Mouse (Mus musculus): ENCODE results near the gene Abhd12. TPM values are rescaled to one million over a fixed set of nuclear protein-coding genes. Genes with fewer than 3 reads are reported as not detected.

The Abhd12 gene
- polyA plus RNA-seq, 1 experiment from 2014 or later, result 37.5 TPM

- Histone ChIP-seq H3K27me3 (replicated peaks; ENCODE audit: control insufficient read depth, insufficient read depth, low read length) (no peaks in the 10 kb centered on the region), H3K9ac (ENCODE audit: low read depth, low read length) (no peak overlapping the region), H3K4me3 (ENCODE audit: low read depth, low read length) (no peak overlapping the region), H3K4me2 (no peak overlapping the region), H3K27ac (ENCODE audit: low read depth, low read length) (no peak overlapping the region), H3K4me1 (replicated peaks; ENCODE audit: control insufficient read depth, insufficient read depth, low read length) (peaks cover 6% of the 10 kb centered on the region), H3K36me3 (ENCODE audit: control insufficient read depth, insufficient read depth, low read length) (no peaks in the 10 kb centered on the region), H3K9me3 (ENCODE audit: control insufficient read depth, low read length) (no peaks in the 10 kb centered on the region)
- WGBS, result 84% methylated on average over 6 of the region's 6 CpGs
- ATAC-seq (replicated peaks; ENCODE audit: low FRiP score) (no peak), DNase-seq (ENCODE audit: low spot score) (no peak)
These were observed 4.2 kb downstream of the Abhd12 start for GRCm38 (mm10) chr2:150900341-150900740.

GRCm38 (mm10) chr2:150895691-150896252 lies 8.8 kb downstream of the Abhd12 start:
- 79% methylated on average over 7 of the region's 7 CpGs for WGBS
- no peak for ATAC-seq (replicated peaks; ENCODE audit: low FRiP score)
- H3K27ac ChIP-seq (ENCODE audit: low read depth, low read length), result no peak overlapping the region
- no peaks in the 10 kb centered on the region for H3K9me3 ChIP-seq (ENCODE audit: control insufficient read depth, low read length)
- H3K36me3 ChIP-seq (ENCODE audit: control insufficient read depth, insufficient read depth, low read length), result no peaks in the 10 kb centered on the region
- no peak overlapping the region for H3K9ac ChIP-seq (ENCODE audit: low read depth, low read length)
- H3K4me3 ChIP-seq (ENCODE audit: low read depth, low read length), result no peak overlapping the region
- H3K4me1 ChIP-seq (replicated peaks; ENCODE audit: control insufficient read depth, insufficient read depth, low read length), result no peaks in the 10 kb centered on the region
- DNase-seq (ENCODE audit: low spot score), result no peak
- no peaks in the 10 kb centered on the region for H3K27me3 ChIP-seq (replicated peaks; ENCODE audit: control insufficient read depth, insufficient read depth, low read length)
- H3K4me2 ChIP-seq, result no peak overlapping the region

- Histone ChIP-seq H3K9ac (ENCODE audit: low read depth, low read length) (no peak overlapping the region), H3K9me3 (ENCODE audit: control insufficient read depth, low read length) (no peaks in the 10 kb centered on the region), H3K27me3 (replicated peaks; ENCODE audit: control insufficient read depth, insufficient read depth, low read length) (no peaks in the 10 kb centered on the region), H3K4me2 (no peak overlapping the region), H3K4me3 (ENCODE audit: low read depth, low read length) (no peak overlapping the region), H3K36me3 (ENCODE audit: control insufficient read depth, insufficient read depth, low read length) (no peaks in the 10 kb centered on the region), H3K27ac (ENCODE audit: low read depth, low read length) (no peak overlapping the region), H3K4me1 (replicated peaks; ENCODE audit: control insufficient read depth, insufficient read depth, low read length) (no peaks in the 10 kb centered on the region)
- ATAC-seq (replicated peaks; ENCODE audit: low FRiP score) (no peak), DNase-seq (ENCODE audit: low spot score) (no peak)
- WGBS, result 76% methylated on average over 2 of the region's 2 CpGs
These were observed 9.8 kb downstream of the Abhd12 start for GRCm38 (mm10) chr2:150894617-150895267.

- Histone ChIP-seq H3K27me3 (replicated peaks; ENCODE audit: control insufficient read depth, insufficient read depth, low read length) (no peaks in the 10 kb centered on the region), H3K27ac (ENCODE audit: low read depth, low read length) (no peak overlapping the region), H3K4me2 (no peak overlapping the region), H3K4me1 (replicated peaks; ENCODE audit: control insufficient read depth, insufficient read depth, low read length) (peaks cover 3% of the 10 kb centered on the region; the same call in 1 of the 2 replicates), H3K9me3 (ENCODE audit: control insufficient read depth, low read length) (no peaks in the 10 kb centered on the region), H3K9ac (ENCODE audit: low read depth, low read length) (no peak overlapping the region), H3K36me3 (ENCODE audit: control insufficient read depth, insufficient read depth, low read length) (no peaks in the 10 kb centered on the region), H3K4me3 (ENCODE audit: low read depth, low read length) (no peak overlapping the region)
- ATAC-seq (replicated peaks; ENCODE audit: low FRiP score) (peak; percentile 48; the same call in 1 of the 2 replicates), DNase-seq (ENCODE audit: low spot score) (no peak)
- WGBS, result 57% methylated on average over 2 of the region's 2 CpGs
These were observed 17.2 kb downstream of the Abhd12 start for GRCm38 (mm10) chr2:150887370-150887769.

GRCm38 (mm10) chr2:150886315-150886714 lies 18.2 kb downstream of the Abhd12 start:
- Histone ChIP-seq H3K4me3 (ENCODE audit: low read depth, low read length) (no peak overlapping the region), H3K27me3 (replicated peaks; ENCODE audit: control insufficient read depth, insufficient read depth, low read length) (no peaks in the 10 kb centered on the region), H3K27ac (ENCODE audit: low read depth, low read length) (no peak overlapping the region), H3K4me1 (replicated peaks; ENCODE audit: control insufficient read depth, insufficient read depth, low read length) (peaks cover 3% of the 10 kb centered on the region; the same call in 1 of the 2 replicates), H3K36me3 (ENCODE audit: control insufficient read depth, insufficient read depth, low read length) (no peaks in the 10 kb centered on the region), H3K9ac (ENCODE audit: low read depth, low read length) (no peak overlapping the region), H3K4me2 (no peak overlapping the region), H3K9me3 (ENCODE audit: control insufficient read depth, low read length) (no peaks in the 10 kb centered on the region)
- no peak for DNase-seq (ENCODE audit: low spot score)
- no peak for ATAC-seq (replicated peaks; ENCODE audit: low FRiP score)

- DNase-seq (ENCODE audit: low spot score) (no peak), ATAC-seq (replicated peaks; ENCODE audit: low FRiP score) (no peak)
- WGBS, result 73% methylated on average over 1 of the region's 1 CpGs
- peaks cover 3% of the 10 kb centered on the region; the same call in 1 of the 2 replicates for H3K4me1 ChIP-seq (replicated peaks; ENCODE audit: control insufficient read depth, insufficient read depth, low read length)
- no peaks in the 10 kb centered on the region for H3K27me3 ChIP-seq (replicated peaks; ENCODE audit: control insufficient read depth, insufficient read depth, low read length)
- no peak overlapping the region for H3K4me3 ChIP-seq (ENCODE audit: low read depth, low read length)
- H3K9me3 ChIP-seq (ENCODE audit: control insufficient read depth, low read length), result no peaks in the 10 kb centered on the region
- H3K9ac ChIP-seq (ENCODE audit: low read depth, low read length), result no peak overlapping the region
- H3K36me3 ChIP-seq (ENCODE audit: control insufficient read depth, insufficient read depth, low read length), result no peaks in the 10 kb centered on the region
- no peak overlapping the region for H3K4me2 ChIP-seq
- no peak overlapping the region for H3K27ac ChIP-seq (ENCODE audit: low read depth, low read length)
These were observed 18.7 kb downstream of the Abhd12 start for GRCm38 (mm10) chr2:150885814-150886213.

- Histone ChIP-seq H3K4me3 (ENCODE audit: low read depth, low read length) (no peak overlapping the region), H3K4me1 (replicated peaks; ENCODE audit: control insufficient read depth, insufficient read depth, low read length) (peaks cover 3% of the 10 kb centered on the region; the same call in 1 of the 2 replicates), H3K9ac (ENCODE audit: low read depth, low read length) (no peak overlapping the region), H3K4me2 (no peak overlapping the region), H3K27ac (ENCODE audit: low read depth, low read length) (no peak overlapping the region), H3K9me3 (ENCODE audit: control insufficient read depth, low read length) (no peaks in the 10 kb centered on the region), H3K36me3 (ENCODE audit: control insufficient read depth, insufficient read depth, low read length) (no peaks in the 10 kb centered on the region), H3K27me3 (replicated peaks; ENCODE audit: control insufficient read depth, insufficient read depth, low read length) (no peaks in the 10 kb centered on the region)
- 75% methylated on average over 1 of the region's 1 CpGs for WGBS
- ATAC-seq (replicated peaks; ENCODE audit: low FRiP score) (no peak), DNase-seq (ENCODE audit: low spot score) (no peak)
These were observed 19.8 kb downstream of the Abhd12 start for GRCm38 (mm10) chr2:150884779-150885110.

GRCm38 (mm10) chr2:150884075-150884778 lies 20.3 kb downstream of the Abhd12 start:
- Histone ChIP-seq H3K27ac (ENCODE audit: low read depth, low read length) (no peak overlapping the region), H3K36me3 (ENCODE audit: control insufficient read depth, insufficient read depth, low read length) (no peaks in the 10 kb centered on the region), H3K4me3 (ENCODE audit: low read depth, low read length) (no peak overlapping the region), H3K9ac (ENCODE audit: low read depth, low read length) (no peak overlapping the region), H3K4me2 (no peak overlapping the region), H3K27me3 (replicated peaks; ENCODE audit: control insufficient read depth, insufficient read depth, low read length) (no peaks in the 10 kb centered on the region), H3K9me3 (ENCODE audit: control insufficient read depth, low read length) (no peaks in the 10 kb centered on the region), H3K4me1 (replicated peaks; ENCODE audit: control insufficient read depth, insufficient read depth, low read length) (peaks cover 3% of the 10 kb centered on the region; the same call in 1 of the 2 replicates)
- 88% methylated on average over 8 of the region's 8 CpGs for WGBS
- ATAC-seq (replicated peaks; ENCODE audit: low FRiP score) (no peak), DNase-seq (ENCODE audit: low spot score) (no peak)

GRCm38 (mm10) chr2:150877561-150877960 lies 27.0 kb downstream of the Abhd12 start:
- Histone ChIP-seq H3K27ac (ENCODE audit: low read depth, low read length) (no peak overlapping the region), H3K27me3 (replicated peaks; ENCODE audit: control insufficient read depth, insufficient read depth, low read length) (no peaks in the 10 kb centered on the region), H3K4me3 (ENCODE audit: low read depth, low read length) (no peak overlapping the region), H3K4me1 (replicated peaks; ENCODE audit: control insufficient read depth, insufficient read depth, low read length) (peaks cover 6% of the 10 kb centered on the region), H3K9me3 (ENCODE audit: control insufficient read depth, low read length) (no peaks in the 10 kb centered on the region), H3K4me2 (no peak overlapping the region), H3K36me3 (ENCODE audit: control insufficient read depth, insufficient read depth, low read length) (no peaks in the 10 kb centered on the region), H3K9ac (ENCODE audit: low read depth, low read length) (no peak overlapping the region)
- DNase-seq (ENCODE audit: low spot score) (no peak), ATAC-seq (replicated peaks; ENCODE audit: low FRiP score) (no peak)
- 89% methylated on average over 4 of the region's 4 CpGs for WGBS

Measured in liver, embryonic 11.5 days (tissue).